Mouse (Mus musculus) cortical plate, adult 2 months (tissue): ENCODE measurements at regions not wholly inside any gene's neighbourhood (a gene's known extent, or its start where the extent isn't known, plus 50 kb on each side); places are given as distances from the start of the nearest gene placed in this dataset.

Experiments used
- CTCF ChIP-seq: fragments of 200-500 bp; IDR thresholded peaks from 2 replicates; pipeline ENCODE4 v1.5.1; 2011; ENCODE audit warnings: mild to moderate bottlenecking, control low read depth, low read length; ENCODE audit not compliant: insufficient read depth; ENCODE audit errors: extremely low read depth
- POLR2A ChIP-seq: fragments of 200-500 bp; IDR thresholded peaks from 2 replicates; pipeline ENCODE4 v1.6.1; 2011; ENCODE audit warnings: mild to moderate bottlenecking, low read length, control low read depth; ENCODE audit not compliant: insufficient read depth; ENCODE audit errors: extremely low read depth

- TF ChIP-seq POLR2A (no peak), CTCF (no peak)
Observed at GRCm38 (mm10) chr2:30711853-30712498, 91.5 kb downstream of the 1700001O22Rik start.
